Mouse (Mus musculus): Measurements from ENCODE around the gene Cish. TPM values are rescaled to one million over a fixed set of nuclear protein-coding genes. Genes with fewer than 3 reads are reported as not detected.

Cish gene
- polyA plus RNA-seq, 1 experiment = 5.7 TPM

DNA sequence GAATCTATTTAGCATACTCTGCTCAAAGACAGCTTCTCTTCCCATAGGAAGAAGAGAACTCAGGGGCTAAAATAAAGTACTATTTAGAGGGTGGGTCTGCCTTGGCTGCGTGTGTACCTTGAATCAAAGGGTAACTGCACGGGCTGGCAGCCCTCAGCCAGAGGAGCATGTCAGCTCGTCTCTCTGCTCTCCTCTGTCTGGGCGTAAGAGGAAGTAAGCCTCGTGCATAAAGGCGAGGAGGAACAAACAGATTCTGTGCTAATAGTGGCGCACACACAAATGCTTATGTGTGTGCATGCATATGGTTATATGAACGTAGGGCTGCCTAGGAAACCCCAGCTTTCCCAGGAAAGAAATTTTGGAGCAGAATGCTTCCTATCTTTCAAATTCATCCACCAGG, 35.0 kb upstream of the Cish start:
- H3K4me1 ChIP-seq (ENCODE audit: control insufficient read depth, insufficient read depth, low read length) = peaks cover 26% of the 10 kb centered on the region
- H3K4me3 ChIP-seq (ENCODE audit: insufficient read depth, low read length) = no peak overlapping the region
- peak overlapping the region; percentile 62 for H3K27ac ChIP-seq (ENCODE audit: insufficient read depth, low read length)
- TF ChIP-seq CTCF (IDR thresholded peaks at IDR 0.05; ENCODE audit: extremely low read depth, insufficient read depth, low read length) (no peak), POLR2A (IDR thresholded peaks at IDR 0.05; ENCODE audit: extremely low read depth, insufficient read depth, low read length) (no peak)

- no peak overlapping the region for H3K27ac ChIP-seq (ENCODE audit: insufficient read depth, low read length)
- TF ChIP-seq POLR2A (IDR thresholded peaks at IDR 0.05; ENCODE audit: extremely low read depth, insufficient read depth, low read length) (no peak), CTCF (IDR thresholded peaks at IDR 0.05; ENCODE audit: extremely low read depth, insufficient read depth, low read length) (no peak)
- peaks cover 26% of the 10 kb centered on the region for H3K4me1 ChIP-seq (ENCODE audit: control insufficient read depth, insufficient read depth, low read length)
- H3K4me3 ChIP-seq (ENCODE audit: insufficient read depth, low read length) = no peak overlapping the region
Measured at GRCm38 (mm10) chr9:107261792-107262191, 34.0 kb upstream of the Cish start.

- Histone ChIP-seq H3K27ac (ENCODE audit: insufficient read depth, low read length) (no peak overlapping the region), H3K4me3 (ENCODE audit: insufficient read depth, low read length) (no peak overlapping the region), H3K4me1 (ENCODE audit: control insufficient read depth, insufficient read depth, low read length) (peaks cover 23% of the 10 kb centered on the region)
- TF ChIP-seq POLR2A (IDR thresholded peaks at IDR 0.05; ENCODE audit: extremely low read depth, insufficient read depth, low read length) = no peak
- no peak for TF ChIP-seq CTCF (IDR thresholded peaks at IDR 0.05; ENCODE audit: extremely low read depth, insufficient read depth, low read length)
Measured at GRCm38 (mm10) chr9:107262375-107262774, 33.5 kb upstream of the Cish start.

- H3K4me3 ChIP-seq (ENCODE audit: insufficient read depth, low read length) = no peak overlapping the region
- no peak for TF ChIP-seq POLR2A (IDR thresholded peaks at IDR 0.05; ENCODE audit: extremely low read depth, insufficient read depth, low read length)
- TF ChIP-seq CTCF (IDR thresholded peaks at IDR 0.05; ENCODE audit: extremely low read depth, insufficient read depth, low read length) = no peak
- no peak overlapping the region for H3K27ac ChIP-seq (ENCODE audit: insufficient read depth, low read length)
- H3K4me1 ChIP-seq (ENCODE audit: control insufficient read depth, insufficient read depth, low read length) = peaks cover 20% of the 10 kb centered on the region
Measured at GRCm38 (mm10) chr9:107263912-107264311, 31.9 kb upstream of the Cish start.

DNA sequence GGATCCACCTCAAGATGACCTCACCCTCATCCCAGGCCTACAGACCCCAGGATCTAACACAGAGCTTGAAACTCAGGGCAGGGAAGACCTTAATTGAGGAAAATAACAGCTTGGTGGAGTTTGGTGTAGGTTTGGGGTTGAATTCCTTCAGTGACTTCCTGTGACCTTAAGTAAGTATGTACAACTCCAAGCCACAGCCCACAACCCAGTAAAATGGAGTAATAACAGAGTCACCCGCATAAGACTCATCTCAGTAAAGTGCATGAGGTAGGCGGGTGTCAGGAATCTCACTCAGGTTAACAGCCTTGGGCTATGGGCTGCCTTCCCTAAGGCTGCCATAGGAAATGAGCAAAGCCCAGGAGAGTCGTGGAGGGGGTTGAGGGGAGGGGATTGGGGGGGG, 31.1 kb upstream of the Cish start:
- Histone ChIP-seq H3K27ac (ENCODE audit: insufficient read depth, low read length) (no peak overlapping the region), H3K4me1 (ENCODE audit: control insufficient read depth, insufficient read depth, low read length) (peaks cover 17% of the 10 kb centered on the region), H3K4me3 (ENCODE audit: insufficient read depth, low read length) (no peak overlapping the region)
- no peak for TF ChIP-seq CTCF (IDR thresholded peaks at IDR 0.05; ENCODE audit: extremely low read depth, insufficient read depth, low read length)
- TF ChIP-seq POLR2A (IDR thresholded peaks at IDR 0.05; ENCODE audit: extremely low read depth, insufficient read depth, low read length) = no peak

GRCm38 (mm10) chr9:107267028-107267427, 28.8 kb upstream of the Cish start:
- Histone ChIP-seq H3K4me1 (ENCODE audit: control insufficient read depth, insufficient read depth, low read length) (peaks cover 5% of the 10 kb centered on the region), H3K4me3 (ENCODE audit: insufficient read depth, low read length) (no peak overlapping the region), H3K27ac (ENCODE audit: insufficient read depth, low read length) (no peak overlapping the region)
- TF ChIP-seq POLR2A (IDR thresholded peaks at IDR 0.05; ENCODE audit: extremely low read depth, insufficient read depth, low read length) (no peak), CTCF (IDR thresholded peaks at IDR 0.05; ENCODE audit: extremely low read depth, insufficient read depth, low read length) (no peak)

GRCm38 (mm10) chr9:107267721-107268402, 28.0 kb upstream of the Cish start:
- Histone ChIP-seq H3K27ac (ENCODE audit: insufficient read depth, low read length) (no peak overlapping the region), H3K4me1 (ENCODE audit: control insufficient read depth, insufficient read depth, low read length) (peaks cover under 1% of the 10 kb centered on the region), H3K4me3 (ENCODE audit: insufficient read depth, low read length) (no peak overlapping the region)
- TF ChIP-seq CTCF (IDR thresholded peaks at IDR 0.05; ENCODE audit: extremely low read depth, insufficient read depth, low read length) = no peak
- TF ChIP-seq POLR2A (IDR thresholded peaks at IDR 0.05; ENCODE audit: extremely low read depth, insufficient read depth, low read length) = no peak

GRCm38 (mm10) chr9:107269772-107270171, 26.1 kb upstream of the Cish start:
- TF ChIP-seq CTCF (IDR thresholded peaks at IDR 0.05; ENCODE audit: extremely low read depth, insufficient read depth, low read length) (no peak), POLR2A (IDR thresholded peaks at IDR 0.05; ENCODE audit: extremely low read depth, insufficient read depth, low read length) (no peak)
- Histone ChIP-seq H3K27ac (ENCODE audit: insufficient read depth, low read length) (no peak overlapping the region), H3K4me1 (ENCODE audit: control insufficient read depth, insufficient read depth, low read length) (no peaks in the 10 kb centered on the region)

GRCm38 (mm10) chr9:107271177-107271938, 24.5 kb upstream of the Cish start:
- no peaks in the 10 kb centered on the region for H3K4me1 ChIP-seq (ENCODE audit: control insufficient read depth, insufficient read depth, low read length)
- no peak for TF ChIP-seq POLR2A (IDR thresholded peaks at IDR 0.05; ENCODE audit: extremely low read depth, insufficient read depth, low read length)
- no peak overlapping the region for H3K4me3 ChIP-seq (ENCODE audit: insufficient read depth, low read length)
- no peak overlapping the region for H3K27ac ChIP-seq (ENCODE audit: insufficient read depth, low read length)

More at GRCm38 (mm10) chr9:107269772-107270171, 26.1 kb upstream of the Cish start:
- no peak overlapping the region for H3K4me3 ChIP-seq (ENCODE audit: insufficient read depth, low read length)

GRCm38 (mm10) chr9:107272284-107272683, 23.5 kb upstream of the Cish start:
- H3K4me3 ChIP-seq (ENCODE audit: insufficient read depth, low read length) = no peak overlapping the region
- H3K4me1 ChIP-seq (ENCODE audit: control insufficient read depth, insufficient read depth, low read length) = no peaks in the 10 kb centered on the region
- TF ChIP-seq CTCF (IDR thresholded peaks at IDR 0.05; ENCODE audit: extremely low read depth, insufficient read depth, low read length) (no peak), POLR2A (IDR thresholded peaks at IDR 0.05; ENCODE audit: extremely low read depth, insufficient read depth, low read length) (no peak)
- H3K27ac ChIP-seq (ENCODE audit: insufficient read depth, low read length) = no peak overlapping the region
